Mouse (Mus musculus) kidney, adult 2 months (tissue): ENCODE data around the gene Serpina16.

ENCODE experiments used
- CTCF ChIP-seq: fragments of 200-500 bp; conservative IDR thresholded peaks from 2 replicates; pipeline ENCODE4 v1.5.1; 2011; ENCODE audit warnings: low read depth, mild to moderate bottlenecking, control low read depth, low read length, moderate library complexity, mixed read lengths; ENCODE audit not compliant: insufficient read depth, insufficient read length
- POLR2A ChIP-seq: fragments of 200-500 bp; IDR thresholded peaks from one replicate; pipeline ENCODE4 v1.6.1; 2011; ENCODE audit warnings: low read depth, low read length, control low read depth

DNA sequence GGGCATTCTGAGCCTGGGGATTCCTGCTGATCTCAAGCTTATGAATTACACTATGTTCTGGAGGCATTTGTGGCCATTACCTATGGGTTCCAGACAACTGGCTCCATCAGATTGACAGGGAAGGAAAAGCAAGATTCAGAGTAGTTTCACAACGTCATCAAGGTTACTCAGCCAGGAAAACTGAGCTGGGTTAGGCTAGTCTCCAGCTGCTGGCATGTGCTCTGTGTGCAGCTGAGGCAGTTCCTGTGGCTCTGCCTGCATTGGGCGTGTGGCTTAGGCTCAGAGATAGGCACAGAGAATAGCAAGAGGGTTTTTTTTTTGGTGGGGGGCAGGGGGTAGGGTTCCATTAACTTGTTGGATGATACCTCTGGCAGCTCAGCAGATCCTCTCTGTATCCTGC is 29.6 kb upstream of the Serpina16 start:
- TF ChIP-seq CTCF (no peak), POLR2A (no peak)
